Comparison of ENCODE assay signal across 18 mouse cellular contexts in the genomic region with DNA sequence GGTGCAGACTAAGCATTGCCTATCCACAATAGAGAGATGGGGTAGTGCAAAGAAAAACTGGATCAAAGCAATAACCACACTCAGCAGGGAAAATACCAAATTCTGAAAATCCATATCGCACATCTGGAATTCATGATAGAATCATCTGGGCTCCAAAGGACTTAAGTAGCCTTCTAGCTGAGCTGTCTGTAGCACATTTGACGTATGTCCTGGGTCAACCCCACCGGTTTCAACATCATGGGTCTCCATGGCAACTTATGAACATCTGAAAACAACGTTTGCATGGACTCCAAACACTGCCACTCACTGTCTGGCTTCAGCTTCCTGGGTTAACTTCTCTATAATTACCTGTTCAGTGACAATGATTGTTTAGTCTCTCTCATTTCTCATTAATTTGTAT.
"Had no signal": no experiment of that assay in that cellular context is flagged by ENCODE, and none has a peak within 500 bp of the region (broad histone marks: within the 10 kb centered on the region; RNA-seq: fewer than 3 reads in every experiment).

No protein-coding gene starts in this region.

- H3K4me3 ChIP-seq: limb, embryonic 12.5 days; limb, embryonic 15.5 days; midbrain, embryonic 12.5 days; midbrain, embryonic 15.5 days; myocyte had no signal

- H3K36me3 ChIP-seq: limb, embryonic 12.5 days; limb, embryonic 15.5 days; midbrain, embryonic 12.5 days; midbrain, embryonic 15.5 days had no signal

- H3K27me3 ChIP-seq: limb, embryonic 15.5 days; midbrain, embryonic 12.5 days; midbrain, embryonic 15.5 days had no signal

- DNase-seq: kidney, adult 9 months; kidney, postnatal 14 days; kidney, postnatal 4 days; left cerebral cortex, postnatal 4 days; liver, postnatal 0 days; lung, embryonic 14.5 days; lung, postnatal 4 days; right cerebral cortex, postnatal 25 days; thymus, adult 18-20 months; thymus, postnatal 36 days had no signal

- H3K9ac ChIP-seq: limb, embryonic 12.5 days; limb, embryonic 15.5 days; liver, embryonic 14.5 days; liver, postnatal 0 days; lung, embryonic 14.5 days; midbrain, embryonic 12.5 days; midbrain, embryonic 15.5 days had no signal

- H3K4me1 ChIP-seq: limb, embryonic 12.5 days; limb, embryonic 15.5 days; midbrain, embryonic 12.5 days; midbrain, embryonic 15.5 days had no signal

- H3K9me3 ChIP-seq: limb, embryonic 12.5 days; limb, embryonic 15.5 days; midbrain, embryonic 12.5 days; midbrain, embryonic 15.5 days had no signal

- ATAC-seq: liver, postnatal 0 days; lung, postnatal 0 days; midbrain, embryonic 15.5 days had no signal

- H3K4me2 ChIP-seq: limb, embryonic 12.5 days; limb, embryonic 15.5 days; liver, embryonic 11.5 days; lung, embryonic 14.5 days; midbrain, embryonic 12.5 days; midbrain, embryonic 15.5 days had no signal

- H3K27ac ChIP-seq: limb, embryonic 12.5 days; limb, embryonic 15.5 days; liver, embryonic 14.5 days; midbrain, embryonic 12.5 days; midbrain, embryonic 15.5 days had no signal
